Mouse (Mus musculus): ENCODE data around the gene Vav2. TPM values are rescaled to one million over a fixed set of nuclear protein-coding genes. Genes with fewer than 3 reads are reported as not detected.

Gene Vav2
- total and polyA plus RNA-seq, 2 experiments from 2014 or later, result 7.1 to 39.6 TPM

GRCm38 (mm10) chr2:27218121-27218544 lies 208.7 kb downstream of the Vav2 start:
- Histone ChIP-seq H3K36me3 (ENCODE audit: insufficient read depth) (no peaks in the 10 kb centered on the region), H3K27me3 (ENCODE audit: insufficient read depth, low read length) (no peaks in the 10 kb centered on the region), H3K27ac (ENCODE audit: low read depth, low read length) (no peak overlapping the region), H3K4me2 (ENCODE audit: low read depth) (no peak overlapping the region), H3K9ac (no peak overlapping the region), H3K4me1 (ENCODE audit: insufficient read depth) (no peaks in the 10 kb centered on the region), H3K9me3 (ENCODE audit: low read length) (no peaks in the 10 kb centered on the region), H3K4me3 (ENCODE audit: low read depth, low read length) (no peak overlapping the region)
- ATAC-seq, result peak; percentile 40; the same call in 1 of the 2 replicates
- TF ChIP-seq CTCF (IDR thresholded peaks at IDR 0.05; ENCODE audit: low read depth), result no peak
- no peak for DNase-seq
- WGBS, result 66% methylated on average over 2 of the region's 2 CpGs

GRCm38 (mm10) chr2:27215537-27215936 lies 211.3 kb downstream of the Vav2 start:
- TF ChIP-seq CTCF (IDR thresholded peaks at IDR 0.05; ENCODE audit: low read depth), result no peak
- Histone ChIP-seq H3K4me2 (ENCODE audit: low read depth) (no peak overlapping the region), H3K36me3 (ENCODE audit: insufficient read depth) (no peaks in the 10 kb centered on the region), H3K4me3 (ENCODE audit: low read depth, low read length) (no peak overlapping the region), H3K27ac (ENCODE audit: low read depth, low read length) (no peak overlapping the region), H3K27me3 (ENCODE audit: insufficient read depth, low read length) (no peaks in the 10 kb centered on the region), H3K9me3 (ENCODE audit: low read length) (no peaks in the 10 kb centered on the region), H3K9ac (no peak overlapping the region), H3K4me1 (ENCODE audit: insufficient read depth) (no peaks in the 10 kb centered on the region)
- no peak for DNase-seq
- WGBS, result 87% methylated on average over 2 of the region's 2 CpGs
- ATAC-seq, result no peak

Small RNAs within 50 kb of the gene (microRNA-seq; reads per million reads assigned to microRNA genes)
- 0 reads per million in 2 experiments for gene Gm24049
- gene Mir7578, result 0 reads per million in 2 experiments

Other genes starting within 250 kb of the Vav2 start
- 7.2 and 7.5 TPM in 2 replicates for gene Sardh, start 178.7 kb downstream of the Vav2 start, total RNA-seq (2014; rRNA removed)
- gene Sardh, start 178.7 kb downstream of the Vav2 start, polyA plus RNA-seq (2015; fragmentation: Nextera tagmentation; extraction: Ambion mirVana), result 5.7 and 6.2 TPM in 2 replicates
- gene Brd3os, start 15.3 kb upstream of the Vav2 start, total RNA-seq (2014; rRNA removed), result 30.9 and 33.9 TPM in 2 replicates
- 43.7 and 44.1 TPM in 2 replicates for gene Brd3os, start 15.3 kb upstream of the Vav2 start, polyA plus RNA-seq (2015; fragmentation: Nextera tagmentation; extraction: Ambion mirVana)
- gene Brd3, start 80.6 kb upstream of the Vav2 start, total RNA-seq (2014; rRNA removed), result 40.4 and 58.5 TPM in 2 replicates
- 119 and 135 TPM in 2 replicates for gene Brd3, start 80.6 kb upstream of the Vav2 start, polyA plus RNA-seq (2015; fragmentation: Nextera tagmentation; extraction: Ambion mirVana)
- gene Wdr5, start 88.1 kb upstream of the Vav2 start, total RNA-seq (2014; rRNA removed), result 49.4 and 53.6 TPM in 2 replicates
- 28.9 and 35.0 TPM in 2 replicates for gene Wdr5, start 88.1 kb upstream of the Vav2 start, polyA plus RNA-seq (2015; fragmentation: Nextera tagmentation; extraction: Ambion mirVana)
- gene Rxra, start 249.4 kb upstream of the Vav2 start, total RNA-seq (2014; rRNA removed), result 9.4 and 19.3 TPM in 2 replicates
- gene Rxra, start 249.4 kb upstream of the Vav2 start, polyA plus RNA-seq (2015; fragmentation: Nextera tagmentation; extraction: Ambion mirVana), result 1.7 and 2.1 TPM in 2 replicates

Data from forebrain, postnatal 0 days (tissue).